Mouse (Mus musculus) ES-CJ7 (cell line): Measurements from ENCODE around the gene Hoxa6.
A peak's percentile ranks its signal among the peaks of the same experiment; 100 is the strongest.

Experiments
- DNase-seq: peaks from one replicate; pipeline ENCODE4 v3.0.0; 2011; ENCODE audit warnings: low read depth, low spot score

Gene Hoxa6

DNA sequence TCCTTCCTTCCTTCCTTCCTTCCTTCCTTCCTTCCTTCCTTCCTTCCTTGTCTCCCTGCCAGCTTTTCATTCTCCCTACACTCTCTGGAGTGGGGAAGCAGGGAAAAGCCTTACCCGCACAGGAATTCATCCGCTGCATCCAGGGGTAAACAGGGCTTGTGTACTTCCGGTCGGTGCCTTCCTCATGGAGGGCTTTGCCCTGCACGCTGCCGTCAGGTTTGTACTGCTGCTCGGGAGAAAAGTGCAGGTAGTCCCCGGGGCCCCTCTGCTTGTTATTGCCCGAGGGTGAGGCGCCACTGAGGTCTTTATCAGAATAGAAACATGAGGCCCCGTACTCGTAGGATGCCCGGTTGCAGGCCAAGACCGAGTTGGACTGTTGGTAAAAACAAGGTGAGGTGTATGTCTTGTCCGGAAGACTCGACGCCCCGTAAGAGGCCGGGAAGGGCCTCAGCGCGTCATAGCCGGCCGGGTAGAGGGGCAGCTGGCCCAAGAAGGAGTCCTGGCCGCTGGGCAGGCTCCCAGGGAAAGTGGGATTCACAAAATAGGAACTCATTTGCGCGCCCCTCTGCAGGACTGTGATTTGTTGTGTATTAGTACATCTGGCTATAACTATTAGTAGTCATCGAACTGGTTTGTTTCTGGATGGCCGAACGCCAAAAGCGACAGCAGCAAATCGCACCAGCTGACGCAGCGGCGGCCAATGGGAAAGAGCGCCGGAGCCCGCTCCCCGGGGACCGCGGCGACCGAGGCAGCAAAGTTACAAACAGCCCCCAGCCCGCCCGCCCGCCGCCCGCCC, at the start of gene Hoxa6:
Gene Hoxa6 (minus strand): TSS at position 651 of the 796 bp plus-strand sequence.
- DNase-seq: peak; percentile 47

DNA sequence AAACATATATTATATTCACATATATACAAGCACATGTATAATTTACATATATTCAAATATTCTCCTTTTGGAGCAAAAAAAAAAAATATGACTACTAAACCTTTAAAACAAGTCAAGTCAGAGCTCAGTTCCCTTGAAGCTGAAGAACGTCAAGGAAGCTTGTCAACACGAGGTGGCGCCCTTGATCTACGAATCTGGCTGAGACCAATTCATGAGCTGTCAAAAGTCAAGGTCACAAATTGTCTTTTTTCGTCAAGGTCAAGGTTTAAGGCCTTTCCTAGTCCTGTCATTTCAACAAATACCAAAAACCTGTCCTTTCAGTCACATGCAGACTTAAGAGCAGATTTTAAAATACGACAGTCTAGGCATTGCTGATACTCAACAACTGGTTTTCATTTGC, 48.4 kb upstream of the Hoxa6 start:
- peak; percentile 85 for DNase-seq

DNA sequence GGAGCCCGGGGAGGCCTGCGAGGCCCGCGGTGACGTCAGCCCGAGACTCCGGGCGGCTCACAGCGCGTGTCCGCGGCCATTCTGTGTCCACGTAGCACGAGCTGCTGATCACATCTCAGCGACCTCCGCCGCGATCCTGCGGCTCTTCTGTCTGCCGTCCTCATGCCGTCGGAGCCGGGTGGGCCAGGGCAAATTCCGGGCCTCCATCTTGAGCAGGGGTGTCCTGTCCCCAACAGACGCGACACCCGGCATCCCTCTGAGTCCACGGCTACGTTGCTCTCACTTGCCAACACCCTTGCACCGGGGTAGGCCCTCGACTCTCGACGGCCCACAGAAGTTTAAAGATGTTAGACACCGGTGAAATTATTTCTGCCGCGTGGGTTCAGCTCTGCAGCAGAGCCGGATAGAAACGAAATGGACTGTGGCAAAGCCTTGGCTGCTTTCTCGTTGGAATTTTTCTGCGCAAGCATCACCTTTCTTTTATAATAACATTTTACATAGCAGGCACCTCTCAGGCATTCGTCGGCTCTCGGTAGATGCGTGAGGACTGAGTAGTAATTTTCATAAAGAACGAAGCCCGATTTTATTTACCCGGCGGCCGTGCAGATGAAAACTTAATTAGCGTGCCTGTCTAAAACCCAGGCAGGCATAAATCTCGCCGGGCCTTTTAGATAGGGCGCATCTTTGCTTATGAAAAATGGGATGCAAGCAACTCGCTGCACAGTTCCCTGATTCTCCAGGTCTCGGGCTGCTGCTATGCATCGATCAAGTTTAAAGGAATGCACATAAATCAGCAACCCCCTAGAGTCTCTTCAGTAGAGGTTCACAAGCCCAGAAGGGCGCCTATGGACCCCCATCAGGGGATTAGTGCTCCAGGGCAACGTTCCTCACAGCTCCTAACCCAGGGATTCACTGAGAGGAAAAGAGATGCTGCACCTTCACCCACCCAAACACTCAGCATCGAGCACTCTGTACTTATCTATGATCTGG, 45.3 kb upstream of the Hoxa6 start:
- no peak for DNase-seq

DNA sequence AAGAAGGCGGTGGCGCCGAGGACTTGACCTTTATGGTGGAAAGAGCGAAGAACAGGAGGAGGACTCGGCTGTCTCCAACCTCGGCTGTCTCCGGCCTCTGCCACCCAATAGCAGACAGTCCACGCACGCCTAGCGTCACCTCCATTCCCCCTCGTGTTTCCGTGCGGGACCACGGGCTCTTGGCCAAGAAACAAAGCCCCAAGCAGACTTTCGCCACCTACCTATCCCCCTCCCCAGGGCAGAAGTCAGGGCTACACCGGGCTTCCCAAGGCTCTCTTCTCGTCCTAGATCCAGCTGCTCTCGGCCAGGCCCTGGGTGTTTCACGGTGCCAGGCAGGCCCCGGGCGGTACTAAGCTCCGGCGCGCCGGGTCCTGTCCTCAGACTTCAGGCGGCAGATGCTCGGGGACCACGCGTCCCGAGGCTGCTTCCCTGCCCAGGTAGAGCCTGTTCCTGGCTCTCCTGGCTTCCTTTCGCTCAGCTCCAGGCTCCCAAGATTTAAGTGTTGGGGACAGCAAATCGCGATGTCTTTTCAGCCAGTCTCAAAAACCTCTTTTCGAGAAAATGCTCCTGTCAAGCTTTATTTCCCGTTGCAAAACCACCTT, 44.4 kb upstream of the Hoxa6 start:
- peak; percentile 64 for DNase-seq

DNA sequence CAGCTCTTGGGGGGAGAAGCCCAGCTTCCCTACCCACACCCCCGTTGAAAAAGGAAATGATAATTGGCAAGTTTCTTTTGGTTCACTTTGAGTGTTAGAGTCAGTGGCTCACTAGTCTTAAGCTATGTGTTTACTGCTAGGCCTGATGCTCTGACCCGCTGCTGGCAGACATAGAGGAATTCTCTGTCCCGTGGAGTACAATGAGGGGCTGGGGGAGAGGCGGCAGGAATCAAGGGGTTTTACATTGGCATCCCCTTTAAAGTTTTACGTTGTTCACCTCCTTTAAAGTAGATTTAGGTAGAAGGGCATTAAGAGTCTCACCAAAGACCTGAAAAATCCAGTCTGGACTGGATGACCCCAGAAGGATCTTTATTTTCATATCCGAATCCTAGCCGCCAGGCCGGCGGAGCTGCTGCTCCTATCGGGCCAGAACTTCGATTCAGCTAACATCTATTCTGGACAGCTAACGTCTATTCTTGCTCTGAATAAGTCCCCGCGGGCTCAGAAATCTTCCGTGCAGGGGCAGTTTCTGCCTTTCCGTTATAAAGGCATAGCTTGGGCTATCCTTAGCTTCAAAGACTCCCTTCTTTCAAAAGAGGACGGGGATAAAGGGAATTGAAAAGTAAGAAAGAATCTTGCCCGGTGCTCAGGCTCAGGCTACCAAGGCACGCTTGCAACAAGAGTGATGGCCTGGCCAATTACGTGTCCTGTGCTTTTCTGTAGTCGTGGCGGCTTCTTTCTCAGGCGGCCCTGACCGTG, 43.7 kb upstream of the Hoxa6 start:
- peak; percentile 41 for DNase-seq

DNA sequence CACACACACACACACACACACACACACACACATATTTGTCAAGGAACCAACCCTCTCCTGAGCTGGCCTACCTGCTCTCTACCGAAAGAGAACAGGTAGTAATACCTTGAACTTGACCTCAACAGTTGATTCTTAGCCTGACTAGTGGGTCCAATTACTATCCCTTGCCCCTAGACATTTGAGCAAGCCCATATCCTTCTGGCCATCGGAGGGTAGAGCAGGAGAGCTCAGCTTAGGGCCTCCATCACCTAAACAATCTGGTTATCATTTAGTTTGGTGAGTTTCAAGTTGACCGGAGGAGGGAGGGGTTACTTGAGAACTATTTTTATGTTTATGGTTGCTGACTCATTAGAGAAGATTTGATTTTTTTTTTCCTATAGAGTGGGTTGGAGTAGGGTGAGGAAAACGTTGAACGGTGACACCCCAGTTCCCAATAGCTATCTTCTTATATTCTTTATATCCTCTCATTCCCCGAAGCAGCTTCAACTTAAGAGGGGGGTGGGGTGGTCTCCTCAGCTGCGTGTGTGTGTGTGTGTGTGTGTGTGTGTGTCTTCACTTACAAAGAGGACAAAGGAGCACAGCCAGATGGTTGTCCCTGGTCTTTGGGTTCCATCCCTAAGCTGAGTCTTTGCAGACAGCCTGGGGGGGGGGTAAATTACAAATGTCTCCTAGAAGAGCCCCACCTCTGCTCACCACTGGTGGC, 42.8 kb upstream of the Hoxa6 start:
- peak; percentile 4 for DNase-seq

DNA sequence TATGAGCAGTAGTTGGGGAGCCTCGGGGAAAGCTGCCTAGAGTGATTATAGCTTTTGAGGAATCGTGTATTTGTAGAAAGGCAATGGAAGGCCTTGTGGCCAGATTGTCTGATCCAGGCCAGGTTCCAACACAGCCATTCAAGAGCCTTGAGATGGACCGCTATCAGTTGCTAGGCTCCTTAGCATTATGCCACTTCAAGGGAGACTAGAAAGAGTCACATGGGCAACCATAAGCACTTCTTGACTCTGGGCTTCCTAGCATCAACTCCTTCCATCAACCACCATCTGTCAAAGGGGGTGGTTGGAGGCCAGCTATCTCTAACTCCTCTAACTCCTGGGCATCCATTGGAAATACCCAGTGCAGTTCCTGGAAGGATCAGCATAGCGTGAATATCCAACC, 41.3 kb upstream of the Hoxa6 start:
- DNase-seq: peak; percentile 36

DNA sequence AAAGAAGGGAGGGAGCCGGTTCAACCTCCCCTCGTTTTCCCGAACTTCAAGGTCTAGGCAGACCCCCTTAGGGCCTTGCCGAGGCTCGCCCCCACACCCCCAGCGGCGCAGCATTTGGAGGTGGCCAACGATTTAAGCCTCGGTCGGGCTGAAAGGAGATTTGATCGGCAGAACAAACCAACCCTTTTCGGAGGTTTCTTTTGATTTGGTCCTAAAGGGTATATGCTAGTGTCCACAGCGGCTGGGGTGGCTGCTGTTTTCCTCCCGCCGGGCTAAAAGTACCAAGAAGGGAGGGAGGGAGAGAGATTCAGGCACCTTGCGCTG, 40.9 kb upstream of the Hoxa6 start:
- DNase-seq: peak; percentile 67

DNA sequence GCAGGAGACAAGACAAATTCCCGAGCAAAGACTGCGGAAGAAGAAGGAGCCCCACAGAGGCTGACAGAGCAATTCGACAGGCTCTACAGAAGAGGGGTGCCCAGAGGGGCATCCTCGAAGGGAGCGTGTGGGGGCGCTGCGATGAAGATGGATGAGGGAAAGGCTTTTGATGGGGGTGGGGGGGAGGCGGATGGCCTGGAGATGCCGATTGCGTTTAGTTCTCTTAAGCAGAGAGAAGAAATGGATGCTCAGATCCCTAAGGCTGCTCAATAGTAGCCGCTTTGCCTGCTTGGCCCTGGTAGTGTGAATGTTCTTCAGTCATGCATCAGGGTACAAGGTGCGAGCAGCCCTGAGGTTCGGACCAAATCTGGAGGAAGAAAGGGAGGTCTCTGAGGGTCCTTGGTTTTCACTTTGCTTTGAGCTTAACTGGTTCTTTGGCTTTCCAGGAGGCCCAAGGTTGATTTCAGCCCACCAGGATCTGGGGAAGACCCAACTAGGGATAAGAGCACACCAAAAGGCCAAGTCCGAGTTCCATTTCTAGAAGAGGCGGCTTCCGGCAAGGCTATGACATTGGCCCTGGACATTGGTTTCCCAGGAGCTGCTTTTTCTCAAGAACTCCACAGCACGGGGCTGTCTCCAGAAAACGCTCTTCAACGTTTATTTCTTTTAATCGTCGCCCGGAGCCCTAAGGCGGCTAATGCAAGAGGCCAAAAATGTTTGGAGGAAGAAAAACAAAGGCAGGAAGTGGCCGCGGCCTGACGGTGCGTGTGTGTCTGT, 40.3 kb upstream of the Hoxa6 start:
- peak; percentile 52 for DNase-seq

DNA sequence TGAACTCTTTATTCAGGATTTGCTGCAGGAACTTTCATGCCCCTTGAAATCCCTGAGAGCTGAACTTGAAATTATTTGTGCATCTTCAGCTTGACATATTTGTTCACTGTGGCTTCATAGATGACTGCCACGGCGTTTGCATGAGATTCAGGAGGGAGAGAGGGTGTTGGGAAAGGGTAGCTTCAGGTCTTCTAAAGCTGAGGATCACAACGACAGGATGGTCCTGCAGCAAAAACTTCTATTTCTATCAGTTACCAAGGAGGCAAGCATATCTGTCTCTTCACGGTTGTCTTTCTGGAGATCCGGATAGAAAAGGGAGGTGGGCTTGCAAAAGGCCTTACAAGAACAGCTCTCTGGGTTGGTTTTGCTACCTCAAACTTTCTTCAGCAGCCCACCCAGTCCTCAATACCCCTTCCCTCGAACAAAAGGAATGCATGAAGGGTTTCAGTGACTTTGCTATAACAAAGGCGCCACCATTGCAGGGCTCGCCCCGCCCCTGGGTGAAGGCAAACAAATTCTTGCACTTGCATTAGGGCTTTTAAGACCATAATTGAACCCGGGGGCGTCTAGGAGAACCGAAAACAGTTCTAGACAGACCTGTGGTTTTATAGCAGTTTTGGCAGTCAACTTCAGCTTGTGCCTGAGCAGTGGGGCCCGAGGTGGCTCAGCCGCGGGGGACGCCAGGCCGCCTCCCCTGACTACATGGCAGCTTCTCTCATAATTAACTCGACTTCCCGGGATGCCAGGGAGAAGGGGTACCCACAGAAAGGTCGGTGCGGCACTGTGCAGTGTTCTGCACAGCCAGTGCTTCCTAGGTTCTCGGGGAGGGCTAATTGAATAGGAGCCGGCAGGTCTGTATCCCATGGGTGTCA, 39.5 kb upstream of the Hoxa6 start:
- DNase-seq: peak; percentile 59

DNA sequence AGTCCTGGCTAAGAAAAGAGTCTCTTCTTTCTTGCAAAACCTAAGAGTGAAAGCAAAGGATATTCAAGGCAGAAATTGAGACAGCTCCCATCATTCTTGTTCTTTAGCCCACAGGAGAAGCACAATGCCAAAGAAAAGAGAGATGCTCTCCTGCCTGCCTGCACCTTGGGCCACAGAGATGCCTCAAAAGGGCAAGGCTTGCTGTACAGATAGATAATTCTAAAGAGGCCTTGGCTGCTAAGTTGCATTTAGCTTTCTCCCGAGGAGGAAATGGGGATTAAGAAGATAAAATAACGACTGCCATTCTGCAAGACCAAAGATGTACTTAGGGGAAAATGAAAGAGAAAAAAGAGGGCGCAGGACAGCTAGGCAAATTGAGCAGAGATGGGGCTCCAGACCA, 38.4 kb upstream of the Hoxa6 start:
- peak; percentile 25 for DNase-seq

DNA sequence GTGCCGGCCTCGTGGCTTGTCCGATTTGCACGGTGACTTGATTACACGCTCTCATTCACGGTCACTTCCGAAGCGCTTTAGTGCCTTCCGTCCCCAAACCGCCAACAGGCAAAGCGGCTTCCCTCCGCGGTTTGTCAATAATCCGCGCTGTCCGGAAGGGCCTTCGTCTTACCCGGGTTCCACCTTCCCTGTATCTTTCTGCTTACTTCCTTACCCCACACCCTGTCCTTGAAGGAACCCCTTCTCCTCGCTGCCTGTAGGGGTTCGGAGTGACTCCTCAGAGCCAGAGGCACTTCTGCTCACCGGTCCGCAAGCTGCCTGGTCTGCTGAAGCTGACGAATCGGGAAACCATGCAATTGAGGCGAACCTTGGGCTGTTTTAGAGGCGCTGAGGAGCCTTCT, 37.9 kb upstream of the Hoxa6 start:
- peak; percentile 64 for DNase-seq

DNA sequence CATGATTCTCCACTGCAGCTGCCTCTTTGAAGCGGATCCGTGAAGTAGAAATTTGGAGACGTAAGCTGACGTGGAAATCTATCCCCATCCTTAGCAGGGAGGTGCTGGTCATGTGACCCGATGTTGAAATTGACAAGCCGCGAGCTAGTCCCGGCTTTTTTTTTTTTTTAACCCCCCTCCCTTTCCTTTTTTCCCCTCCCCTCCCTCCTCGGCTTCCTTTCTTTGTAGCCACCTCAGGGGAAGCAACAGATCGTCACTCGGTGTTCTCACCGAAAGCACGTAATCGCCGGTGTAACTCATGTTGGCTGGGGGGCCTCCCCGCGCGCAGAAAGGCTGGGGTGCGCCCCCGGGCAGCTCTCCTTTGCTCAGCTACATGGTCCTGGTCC, 37.2 kb upstream of the Hoxa6 start, which contains the start of gene Hoxa11:
Gene Hoxa11 (minus strand): TSS at position 54 of the 386 bp plus-strand sequence.
- DNase-seq: peak; percentile 69

DNA sequence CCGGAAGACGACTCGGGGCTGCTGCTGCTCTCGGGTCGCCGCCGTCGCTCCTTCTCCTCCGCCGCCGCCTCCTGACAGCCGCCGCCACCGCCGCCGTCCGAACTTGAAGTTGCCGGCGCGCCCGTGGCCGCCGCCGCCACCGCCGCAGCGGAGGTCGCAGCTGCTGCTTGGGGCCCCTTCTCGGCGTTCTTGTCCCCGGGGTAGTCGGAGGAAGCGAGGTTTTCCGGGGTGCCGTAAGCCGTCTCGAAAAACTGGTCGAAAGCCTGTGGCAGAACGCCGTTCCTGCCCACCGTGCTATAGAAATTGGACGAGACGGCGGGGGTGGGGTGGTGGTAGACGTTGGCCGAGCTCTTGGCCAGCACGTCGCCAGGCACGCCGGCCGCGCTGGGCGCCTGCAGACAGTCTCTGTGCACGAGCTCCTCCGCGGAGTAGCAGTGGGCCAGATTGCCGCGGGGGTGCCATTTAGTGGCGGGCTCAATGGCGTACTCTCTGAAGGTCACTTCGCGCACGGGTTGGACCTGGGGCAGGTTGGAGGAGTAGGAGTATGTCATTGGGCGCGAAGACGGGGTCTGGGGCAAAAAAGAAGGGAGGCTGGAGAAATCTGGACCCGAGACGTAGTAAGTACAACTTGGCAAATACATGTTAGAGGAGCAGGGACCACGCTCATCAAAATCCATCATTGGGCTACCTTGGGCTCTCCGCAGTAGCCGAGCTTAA, 36.7 kb upstream of the Hoxa6 start:
- no peak for DNase-seq

DNA sequence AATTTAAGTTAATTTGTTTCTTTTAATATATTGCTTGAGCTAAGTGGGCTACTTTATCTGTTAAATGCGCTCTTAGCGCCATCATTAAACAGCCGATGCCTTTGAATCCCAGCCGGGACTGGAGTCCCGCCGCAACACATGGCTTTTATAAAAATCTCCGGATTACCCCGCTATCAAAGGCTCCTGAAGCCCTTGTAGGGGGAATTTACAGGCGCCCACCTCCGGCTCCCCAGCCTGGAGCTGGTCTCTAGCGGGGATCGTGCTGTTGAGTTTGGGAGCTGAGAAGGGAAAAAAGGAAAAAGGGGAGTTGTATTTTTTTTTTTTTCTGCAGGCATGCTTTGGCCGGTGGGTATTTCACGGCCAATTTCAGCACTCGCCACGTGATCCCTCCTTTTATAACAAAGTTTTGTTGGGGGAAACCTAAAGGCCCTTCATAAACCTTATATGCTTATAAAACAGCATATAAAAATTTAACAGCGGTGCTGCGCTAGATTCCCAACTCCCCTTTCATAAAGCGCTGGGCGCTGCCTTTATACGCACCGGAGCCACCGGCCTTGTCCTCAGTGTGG, 36.0 kb upstream of the Hoxa6 start:
- DNase-seq: peak; percentile 34

DNA sequence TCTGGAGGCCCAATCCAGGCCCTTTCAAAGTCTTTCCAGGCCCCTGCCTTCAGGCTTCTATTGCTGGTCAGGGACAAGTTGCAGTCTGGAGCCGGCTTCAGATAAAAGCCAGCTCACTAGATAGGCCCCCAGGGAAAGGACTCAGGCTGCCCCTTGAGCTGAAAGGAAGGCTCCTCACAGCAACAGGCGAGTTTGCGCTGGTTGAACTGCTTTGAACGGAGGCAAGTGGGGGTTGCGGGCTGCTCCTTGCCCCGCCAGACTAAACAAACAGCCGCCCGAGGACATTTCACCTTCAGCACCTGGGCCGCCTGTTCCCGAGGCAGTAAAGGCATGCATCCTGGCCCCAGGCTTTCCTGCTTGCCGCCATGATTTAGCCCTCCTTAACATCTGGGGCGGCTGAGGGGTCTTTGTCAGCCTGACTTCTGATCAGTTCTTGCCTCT, 35.2 kb upstream of the Hoxa6 start:
- peak; percentile 71 for DNase-seq

DNA sequence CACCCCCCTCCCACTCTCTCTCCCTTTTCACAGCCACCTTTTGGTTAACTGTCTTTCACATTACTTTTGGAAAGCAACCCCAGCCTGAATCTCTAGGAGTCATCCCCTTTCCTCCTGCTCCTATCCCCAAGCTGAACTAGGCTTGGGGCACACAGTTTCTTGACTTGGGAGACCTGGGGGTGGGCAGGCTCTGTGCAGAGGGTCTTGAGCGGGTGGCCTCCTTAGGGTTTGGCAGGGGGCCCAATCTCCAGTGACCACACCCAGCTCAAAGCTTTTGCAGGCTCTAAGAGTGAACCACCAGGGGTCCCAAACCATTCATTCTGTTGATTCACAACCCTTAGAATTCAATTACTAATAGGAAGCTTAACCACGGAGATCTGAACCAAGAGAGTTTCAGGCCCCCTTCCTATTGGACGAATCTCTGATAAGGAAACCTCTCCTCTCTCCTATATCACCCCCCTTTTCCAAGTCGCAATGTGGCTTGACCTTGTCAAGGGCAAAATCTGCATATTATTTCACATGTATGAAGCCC, 34.3 kb upstream of the Hoxa6 start:
- DNase-seq: peak; percentile 73
